Mouse (Mus musculus) kidney, postnatal 25 days (tissue): Measurements from ENCODE around the gene Nodal.

ENCODE experiments used
- DNase-seq, 2 experiments: peaks; one replicate each; pipeline ENCODE4 v3.0.0; 2021; ENCODE audit warnings: mixed read lengths in 2 of 2

Nodal gene

DNA sequence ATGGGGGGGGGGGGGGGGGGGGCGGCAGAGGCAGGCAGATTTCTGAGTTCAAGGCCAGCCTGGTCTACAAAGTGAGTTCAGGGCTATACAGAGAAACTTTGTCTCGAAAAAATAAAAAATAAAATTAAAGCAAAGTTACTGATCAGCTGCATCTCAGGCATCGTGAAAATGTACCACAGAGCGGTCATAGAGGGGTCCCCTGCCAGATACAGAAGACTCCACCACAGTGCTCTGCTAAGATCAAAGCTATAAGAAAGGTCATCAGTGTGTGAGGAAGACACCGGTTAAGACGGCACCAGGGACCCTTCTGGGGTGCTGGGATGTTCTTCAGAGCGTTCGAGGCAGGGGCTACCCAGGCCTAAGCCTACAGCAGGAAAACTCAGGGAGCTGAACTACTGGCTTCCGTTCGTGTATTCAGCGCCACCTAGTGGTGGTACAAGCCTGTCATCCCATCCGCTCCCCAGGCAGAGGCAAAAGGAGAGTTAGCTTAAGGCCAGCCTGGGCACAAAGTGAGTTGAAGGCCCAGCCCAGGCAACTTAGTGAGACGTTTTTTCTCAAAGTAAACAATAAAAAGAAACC is 18.5 kb upstream of the Nodal start:
- DNase-seq, result peak; percentile 76 to 83

DNA sequence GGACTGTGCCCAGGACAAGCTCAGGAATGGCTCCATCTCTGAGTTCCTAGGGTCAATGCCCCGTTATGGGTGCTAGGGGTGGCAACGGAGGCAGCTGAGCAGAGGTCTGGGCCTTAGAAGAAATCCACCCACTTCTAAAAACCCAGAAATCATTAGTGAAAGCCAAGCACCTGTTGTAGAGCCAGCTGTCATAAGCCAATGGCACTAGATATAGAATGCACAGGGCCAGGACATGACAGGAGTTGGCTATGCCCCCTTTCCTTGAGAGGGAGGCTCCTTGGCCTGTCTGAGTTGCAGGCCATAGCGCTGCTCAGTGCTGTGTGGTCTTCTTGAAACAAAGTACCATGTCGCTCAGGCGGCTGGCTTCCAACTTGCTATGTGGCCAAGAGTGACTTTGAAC is 17.4 kb upstream of the Nodal start:
- no peak for DNase-seq

DNA sequence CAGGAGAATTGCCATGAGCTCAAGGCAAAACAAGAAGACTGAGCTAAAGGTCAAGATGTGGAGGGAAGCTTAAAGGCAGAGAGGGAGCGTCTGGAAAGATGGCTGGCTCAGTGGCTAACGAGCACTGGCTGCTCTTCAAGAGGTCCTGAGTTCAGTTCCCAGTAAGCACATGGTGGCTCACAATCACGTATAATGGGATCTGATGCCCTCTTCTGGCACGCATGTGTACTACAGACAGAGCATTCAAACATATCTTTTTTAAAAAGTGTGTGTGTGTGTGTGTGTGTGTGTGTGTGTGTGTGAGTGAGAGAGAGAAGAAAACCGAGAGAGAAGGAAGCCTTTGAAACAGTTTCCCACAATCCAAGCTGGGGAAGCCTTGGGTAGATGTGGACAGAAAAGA is 15.3 kb upstream of the Nodal start:
- no peak for DNase-seq

DNA sequence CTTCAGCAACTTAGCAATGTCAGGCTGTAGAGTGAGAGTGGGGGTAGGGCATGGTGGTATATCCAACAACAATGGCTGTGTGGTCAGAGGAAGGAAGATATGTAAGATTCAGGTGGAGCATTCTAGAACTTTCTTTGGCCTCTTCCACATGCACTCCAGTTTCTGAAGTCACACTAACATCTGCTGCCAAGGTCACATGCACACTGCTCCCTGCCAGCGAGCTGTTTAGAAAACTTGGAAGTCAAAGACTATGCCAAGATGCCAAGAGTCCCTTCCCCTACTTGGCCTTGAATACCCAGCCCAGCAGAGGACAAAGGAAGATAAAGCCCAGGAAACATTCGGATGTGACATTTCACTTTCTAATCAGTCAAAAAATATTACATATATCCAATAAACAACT is 14.9 kb upstream of the Nodal start:
- DNase-seq, result no peak

DNA sequence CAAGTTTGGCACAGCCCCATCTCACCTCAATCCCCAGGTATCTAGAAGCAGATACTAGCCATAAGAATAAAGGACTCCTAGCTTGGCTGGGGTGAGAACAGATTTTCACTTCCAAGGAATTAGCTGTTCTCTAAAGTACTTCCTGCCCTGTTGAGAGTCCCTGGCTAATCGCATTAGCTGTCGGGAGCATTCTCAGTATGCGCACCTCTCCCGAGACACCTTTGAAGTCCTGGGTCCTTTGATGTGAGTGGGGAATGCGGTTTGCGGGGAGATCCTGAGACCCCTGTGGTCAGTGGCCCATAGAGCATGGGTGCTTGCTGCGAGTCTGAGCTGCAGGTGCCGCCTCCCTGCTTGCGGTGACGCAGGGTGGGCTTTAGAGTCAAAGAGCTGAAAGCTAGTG is 11.8 kb upstream of the Nodal start:
- no peak for DNase-seq

DNA sequence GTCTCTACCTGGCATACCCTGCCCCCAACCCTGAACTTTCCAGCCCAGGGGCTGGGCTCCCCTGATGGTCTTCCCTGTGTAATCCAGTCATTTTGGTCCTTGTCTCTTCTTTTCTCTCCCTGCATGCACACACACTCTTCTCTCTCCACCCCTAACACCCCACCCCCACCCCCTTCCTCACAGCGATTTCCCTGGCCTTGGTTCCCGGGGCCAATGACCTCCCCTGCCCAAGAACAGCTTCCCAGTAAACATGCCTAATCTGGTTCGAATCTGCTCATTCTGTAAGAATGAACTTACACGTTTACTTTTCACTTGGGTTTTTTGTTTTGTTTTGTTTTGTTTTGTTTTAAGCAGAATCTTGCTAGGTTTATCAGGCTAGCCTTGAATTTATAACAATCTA is 8.0 kb upstream of the Nodal start:
- DNase-seq, result no peak

DNA sequence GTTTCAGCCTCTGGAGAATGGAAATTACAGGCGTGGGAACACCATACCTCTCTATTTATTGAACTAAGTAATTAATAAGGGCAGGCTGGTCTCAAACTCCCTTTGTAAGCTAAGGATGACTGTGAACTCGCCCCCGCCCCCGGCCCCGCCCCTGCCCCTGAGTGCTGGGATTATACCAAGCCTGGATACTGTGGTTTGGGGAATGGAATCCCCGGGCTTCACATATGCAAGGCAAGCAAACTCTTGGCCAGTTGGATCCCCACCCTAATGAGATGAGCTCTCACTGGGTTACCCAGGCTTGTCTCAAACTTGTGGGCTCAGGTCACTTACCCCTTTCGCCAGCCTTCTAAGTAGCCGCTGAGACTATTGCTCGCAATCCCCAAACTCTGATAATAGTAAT is 7.6 kb upstream of the Nodal start:
- DNase-seq, result no peak

DNA sequence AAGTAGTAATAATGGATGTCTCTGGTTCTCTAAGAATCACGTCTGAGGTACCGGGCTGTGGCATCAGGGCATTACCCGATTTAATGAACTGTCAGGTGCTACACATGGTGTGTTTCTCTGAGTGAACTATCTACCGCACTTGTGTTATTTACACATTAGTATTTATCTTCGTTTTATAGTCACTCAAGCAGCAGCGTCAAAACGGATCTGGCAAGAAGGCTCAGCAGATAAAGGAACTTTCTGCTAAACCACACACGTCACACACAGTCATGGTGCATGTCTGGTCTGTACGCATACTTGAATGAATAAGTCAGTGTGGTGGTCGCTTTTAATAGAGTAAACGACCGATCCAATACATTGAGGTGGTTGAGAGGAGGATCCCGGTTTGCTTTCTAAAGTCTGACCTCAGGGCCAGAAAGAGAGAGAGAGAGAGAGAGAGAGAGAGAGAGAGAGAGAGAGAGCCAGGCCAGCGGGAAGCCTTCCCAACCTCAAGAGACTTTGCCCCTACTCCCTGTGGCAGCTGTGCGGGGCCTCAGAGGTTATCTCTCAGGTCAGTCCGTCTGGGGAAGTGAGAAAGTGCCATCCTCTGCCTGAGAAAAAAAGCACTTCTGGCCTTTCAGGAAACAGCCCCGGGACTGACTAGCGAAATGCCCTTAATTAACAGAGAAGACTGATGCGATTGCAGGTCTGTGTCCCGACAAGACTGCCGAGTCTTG is 4.7 kb upstream of the Nodal start:
- no peak for DNase-seq

DNA sequence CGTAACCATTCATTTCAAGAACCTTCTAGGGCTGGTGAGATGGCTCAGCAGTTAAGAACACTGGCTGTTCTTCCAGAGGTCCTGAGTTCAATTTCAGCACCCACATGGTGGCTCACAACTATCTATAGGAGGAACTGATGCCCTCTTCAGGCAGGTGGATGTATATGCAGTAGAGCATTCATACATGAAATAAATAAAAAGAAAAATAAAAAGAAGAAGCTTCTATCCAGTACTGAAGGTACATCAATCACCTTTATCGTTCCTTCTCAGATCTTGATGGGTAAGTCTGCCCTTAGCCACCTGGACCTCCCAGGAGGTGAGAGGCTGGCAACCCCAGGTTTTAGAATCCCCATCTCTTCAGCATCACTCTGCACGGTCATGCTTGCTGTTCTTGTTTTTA is 2.5 kb upstream of the Nodal start:
- no peak for DNase-seq

DNA sequence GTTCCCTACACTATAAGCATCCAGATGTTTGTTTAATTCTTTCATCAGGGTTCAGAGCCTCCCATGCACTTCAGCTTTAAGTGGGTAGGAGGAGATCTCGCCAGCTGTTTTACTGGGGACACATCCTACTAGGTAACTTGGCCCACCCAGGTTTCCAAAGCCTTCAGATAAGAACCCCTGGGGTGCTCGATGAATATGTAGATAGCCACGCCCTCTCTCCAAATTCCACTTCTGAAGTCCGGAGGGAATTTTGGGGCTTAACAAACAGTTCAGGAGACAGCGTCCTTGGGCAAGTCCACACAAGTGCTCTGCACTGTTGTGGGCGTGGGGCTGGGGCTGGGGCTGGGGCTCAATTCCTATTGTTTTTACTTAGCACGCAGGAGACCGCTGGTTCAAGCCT is 1.9 kb upstream of the Nodal start:
- DNase-seq, result no peak

DNA sequence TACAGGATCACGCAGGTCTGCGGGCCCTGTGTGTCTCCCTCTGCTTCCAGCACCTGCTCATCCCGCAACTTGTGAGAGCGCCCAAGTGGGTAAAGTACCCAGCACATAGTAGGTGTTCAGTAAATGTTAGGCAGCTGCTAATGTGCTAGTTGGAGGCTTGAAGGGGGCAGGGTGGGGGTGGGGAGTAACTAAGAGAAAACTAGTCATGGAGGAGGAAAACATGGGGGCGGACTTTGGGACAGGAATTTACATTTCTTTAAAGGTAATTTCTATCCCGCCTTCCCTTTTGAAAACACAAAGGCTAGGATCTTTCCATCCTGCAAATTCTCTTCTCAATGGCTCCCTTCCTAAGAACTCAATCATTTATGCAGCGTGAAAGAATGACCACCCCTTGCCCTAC is 1.2 kb upstream of the Nodal start:
- DNase-seq, result no peak

DNA sequence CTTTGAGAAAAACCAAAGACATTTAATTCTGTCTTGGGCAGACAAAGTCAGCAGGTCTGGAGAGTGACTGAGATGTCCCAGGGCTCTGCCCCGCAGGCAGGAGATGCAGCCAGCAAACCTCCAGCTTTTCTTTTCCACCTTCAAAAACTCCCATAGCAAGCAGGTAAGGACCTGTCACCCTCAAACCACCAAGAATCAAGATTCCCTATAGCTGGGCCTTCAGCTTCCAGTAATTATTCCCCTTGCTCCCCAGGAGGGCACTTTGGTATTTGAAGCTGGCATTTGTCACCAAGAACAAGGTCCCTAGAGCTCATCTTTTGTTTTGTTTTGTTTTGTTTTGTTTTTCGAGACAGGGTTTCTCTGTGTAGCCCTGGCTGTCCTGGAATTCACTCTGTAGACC is 726 bp upstream of the Nodal start:
- no peak for DNase-seq

DNA sequence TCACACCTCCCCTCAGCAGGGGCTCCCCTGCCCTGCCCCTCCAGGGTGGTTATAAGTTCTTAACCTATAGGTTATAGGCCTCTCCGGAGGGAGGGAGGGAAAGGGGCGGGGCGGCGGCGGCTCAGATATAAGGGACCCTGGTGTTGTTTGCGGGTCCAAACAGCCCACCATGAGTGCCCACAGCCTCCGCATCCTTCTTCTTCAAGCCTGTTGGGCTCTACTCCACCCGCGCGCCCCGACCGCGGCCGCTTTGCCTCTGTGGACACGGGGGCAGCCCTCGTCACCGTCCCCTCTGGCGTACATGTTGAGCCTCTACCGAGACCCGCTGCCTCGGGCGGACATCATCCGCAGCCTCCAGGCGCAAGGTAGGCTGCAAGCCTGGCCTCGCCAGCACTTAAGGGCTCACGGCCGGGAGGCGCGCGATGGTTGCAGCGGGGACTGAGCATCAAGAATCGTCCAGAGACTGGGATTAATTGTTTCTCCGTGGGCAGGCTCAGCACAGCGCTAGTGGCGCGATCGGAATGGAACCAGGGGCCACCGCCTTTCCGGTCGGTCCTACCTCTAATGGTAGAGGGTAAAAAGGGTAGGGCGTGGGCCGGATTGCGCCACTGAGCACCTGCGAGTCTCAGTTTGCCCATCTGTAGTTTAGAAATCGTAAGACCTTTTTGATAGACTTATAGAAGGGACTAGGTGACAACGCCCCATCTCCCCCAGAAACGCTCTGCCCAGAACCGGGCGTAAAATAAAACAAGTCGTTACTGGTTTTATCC is 544 bp downstream of the Nodal start:
- no peak for DNase-seq

DNA sequence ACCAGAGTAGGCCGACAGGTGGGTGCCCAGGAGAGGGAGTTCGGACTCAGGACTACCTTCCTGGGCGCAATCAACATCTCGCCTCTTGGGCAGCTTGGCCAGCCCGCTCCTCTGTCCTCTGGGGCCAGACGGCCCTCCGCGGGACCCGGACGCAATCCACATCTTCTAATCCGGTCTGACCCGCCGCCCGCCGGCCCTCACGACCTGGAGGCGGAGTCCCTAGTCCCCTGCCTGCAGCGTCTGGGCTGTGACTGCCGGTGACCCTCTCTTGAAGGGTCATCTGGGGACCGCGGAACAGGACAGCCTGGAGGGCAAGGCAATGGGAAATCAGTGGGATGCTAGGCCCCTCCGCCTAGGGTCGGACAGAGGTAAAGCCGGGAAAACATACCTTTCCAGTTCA is 1.4 kb downstream of the Nodal start:
- DNase-seq, result peak in 1 of 2 experiments; percentile 52

DNA sequence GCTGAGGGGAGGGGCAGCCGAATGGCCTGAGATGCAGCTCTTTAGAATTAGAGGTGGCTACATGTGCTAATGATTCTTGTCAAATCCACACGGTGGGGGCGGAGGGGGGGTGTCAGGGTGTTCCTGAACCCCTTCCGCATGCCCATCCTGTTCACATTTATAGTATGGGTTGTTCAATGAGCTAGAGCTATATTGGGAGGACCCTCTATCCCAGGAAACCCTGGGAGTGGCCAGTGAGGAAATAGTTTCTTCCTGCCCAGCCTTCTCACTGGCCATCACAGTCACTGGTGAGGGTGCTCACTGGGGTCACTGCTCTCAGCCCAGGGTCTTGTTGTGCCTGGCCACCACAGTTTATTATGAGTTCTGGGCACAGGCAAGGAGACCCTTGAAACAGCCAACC is 2.2 kb downstream of the Nodal start:
- no peak for DNase-seq

DNA sequence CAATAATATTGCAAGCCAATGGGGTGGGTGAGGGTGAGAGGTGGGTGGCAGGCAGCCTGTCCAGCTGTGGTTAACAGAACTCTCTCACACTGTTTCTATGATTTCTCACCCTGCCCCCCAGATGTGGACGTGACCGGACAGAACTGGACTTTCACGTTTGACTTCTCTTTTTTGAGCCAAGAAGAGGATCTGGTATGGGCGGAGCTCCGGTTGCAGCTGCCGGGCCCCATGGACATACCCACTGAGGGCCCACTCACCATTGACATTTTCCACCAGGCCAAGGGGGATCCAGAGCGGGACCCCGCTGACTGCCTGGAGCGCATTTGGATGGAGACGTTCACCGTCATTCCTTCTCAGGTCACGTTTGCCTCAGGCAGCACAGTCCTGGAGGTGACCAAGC is 5.1 kb downstream of the Nodal start:
- DNase-seq, result no peak

DNA sequence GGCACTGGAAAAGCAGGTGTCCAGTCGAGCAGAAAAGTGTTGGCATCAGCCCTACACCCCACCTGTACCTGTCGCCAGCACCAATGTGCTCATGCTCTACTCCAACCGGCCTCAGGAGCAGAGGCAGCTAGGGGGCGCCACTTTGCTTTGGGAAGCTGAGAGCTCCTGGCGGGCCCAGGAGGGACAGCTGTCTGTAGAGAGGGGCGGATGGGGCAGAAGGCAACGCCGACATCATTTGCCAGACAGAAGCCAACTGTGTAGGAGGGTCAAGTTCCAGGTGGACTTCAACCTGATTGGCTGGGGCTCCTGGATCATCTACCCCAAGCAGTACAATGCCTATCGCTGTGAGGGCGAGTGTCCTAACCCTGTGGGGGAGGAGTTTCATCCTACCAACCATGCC is 5.5 kb downstream of the Nodal start:
- DNase-seq, result peak; percentile 74 to 75

DNA sequence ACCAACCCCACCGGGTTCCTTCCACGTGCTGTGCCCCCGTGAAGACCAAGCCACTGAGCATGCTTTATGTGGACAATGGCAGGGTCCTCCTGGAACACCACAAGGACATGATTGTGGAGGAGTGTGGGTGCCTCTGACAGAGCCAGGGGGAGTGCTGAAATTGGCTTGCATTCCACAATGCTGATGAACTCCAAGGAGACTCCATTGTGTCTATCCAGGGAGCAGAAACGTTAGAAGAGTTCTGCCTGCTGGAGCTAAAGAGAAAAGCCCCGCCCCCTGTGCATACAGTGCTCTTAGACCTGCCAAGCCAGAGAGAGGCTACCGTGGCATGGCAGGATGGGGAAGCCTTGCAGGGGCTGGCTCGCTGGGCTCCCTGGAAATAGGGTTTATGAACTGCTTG is 6.7 kb downstream of the Nodal start:
- no peak for DNase-seq

DNA sequence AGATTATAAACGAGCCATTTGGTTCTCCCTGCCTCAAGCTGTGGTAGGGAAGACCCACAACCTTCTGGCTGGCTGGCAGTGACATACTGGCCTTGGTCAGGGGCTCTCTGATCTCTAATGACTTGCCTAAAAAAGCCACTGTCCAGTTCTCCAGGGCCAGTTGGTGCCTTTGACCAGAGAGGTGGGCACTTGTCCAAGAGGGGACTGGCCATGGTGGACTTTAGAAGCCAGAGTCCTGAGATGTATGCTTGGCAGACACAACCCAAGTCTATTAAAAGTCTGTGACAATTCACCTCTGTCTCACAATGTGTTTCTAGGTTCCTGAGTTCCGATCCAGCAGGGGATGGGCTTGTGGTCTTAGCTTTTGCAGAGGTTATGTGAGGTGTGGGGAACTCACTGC is 7.3 kb downstream of the Nodal start:
- DNase-seq, result peak; percentile 75 to 77

DNA sequence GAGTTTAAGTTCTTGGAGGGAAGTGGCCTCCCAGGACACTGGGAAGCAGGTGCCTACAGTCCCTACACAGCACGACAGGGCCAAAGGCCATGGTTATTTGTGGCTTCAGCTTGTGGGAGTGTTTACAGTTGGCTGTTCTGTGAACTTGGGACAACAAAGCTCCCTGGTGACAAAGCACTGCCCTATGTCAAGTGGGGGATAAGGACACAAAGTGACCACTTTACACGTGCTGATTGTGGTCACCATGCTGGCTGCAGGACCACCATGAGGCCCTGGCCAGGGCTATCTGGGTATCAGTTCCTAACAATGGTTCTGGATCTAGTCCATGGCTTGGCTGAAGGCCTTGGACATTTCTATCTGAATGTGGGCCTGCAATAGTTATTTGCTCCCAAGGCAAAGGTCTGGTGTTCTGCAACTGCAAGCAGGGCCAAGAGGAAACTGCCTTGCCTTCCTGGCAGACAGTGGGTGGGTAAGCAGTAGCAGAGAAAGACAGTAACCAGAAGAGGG is 8.5 kb downstream of the Nodal start:
- DNase-seq, result peak; percentile 52 to 74

DNA sequence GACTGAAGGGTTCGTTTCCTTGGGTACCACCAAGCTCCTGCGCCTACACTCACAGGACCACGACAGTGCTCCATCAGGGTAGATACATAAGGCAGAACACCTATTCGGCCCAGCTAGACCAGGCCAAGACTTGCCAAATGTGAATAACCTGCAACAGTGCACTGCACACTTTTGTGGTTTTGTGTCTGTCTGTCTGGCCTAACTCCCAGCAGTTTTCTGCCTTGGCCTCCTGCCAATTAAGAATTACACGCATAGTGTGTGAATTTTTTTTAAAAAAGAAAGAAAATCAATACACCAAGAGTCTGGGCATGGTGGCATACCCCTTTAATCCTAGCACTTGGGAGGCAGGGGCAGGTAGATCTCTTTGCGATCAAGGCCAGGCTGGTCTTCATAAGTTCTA is 10.2 kb downstream of the Nodal start:
- DNase-seq, result no peak

DNA sequence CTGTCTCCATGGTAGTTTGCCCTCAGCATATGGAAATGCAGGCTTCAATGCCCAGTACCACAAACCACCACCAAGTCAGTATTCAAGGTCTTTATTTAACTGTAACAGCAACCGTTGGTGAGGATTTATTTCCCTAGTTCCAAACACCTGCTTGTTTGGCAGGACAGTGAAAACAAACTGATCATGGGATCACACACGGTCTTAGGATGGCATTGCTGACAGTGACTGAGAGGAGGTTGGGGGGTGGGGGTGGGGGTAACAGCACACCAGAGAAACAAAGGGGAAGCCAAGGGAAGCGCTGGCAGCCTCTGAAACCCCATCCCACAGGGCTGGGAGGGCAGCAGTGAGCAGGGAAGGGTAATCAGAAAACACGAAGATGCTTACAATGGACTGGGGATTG is 10.6 kb downstream of the Nodal start:
- no peak for DNase-seq

DNA sequence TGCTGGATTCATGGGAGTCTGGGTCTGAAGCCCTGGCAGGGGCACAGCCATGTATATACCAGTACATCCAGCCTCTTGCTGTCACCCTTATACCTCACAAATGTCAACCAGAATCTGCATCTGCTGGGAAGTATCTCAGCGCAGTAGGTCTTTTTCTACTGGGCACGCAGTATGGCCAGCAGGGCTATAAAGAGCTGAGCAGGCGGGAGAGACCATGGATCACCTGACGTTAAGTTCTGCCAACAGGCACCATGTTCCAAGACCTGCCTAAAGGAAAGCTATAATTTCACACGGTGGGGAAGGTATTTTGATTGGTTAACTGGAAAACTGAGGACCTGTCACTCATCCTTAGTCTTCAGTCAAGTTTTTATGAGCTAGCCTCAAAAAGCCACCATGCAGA is 11.3 kb downstream of the Nodal start:
- no peak for DNase-seq

DNA sequence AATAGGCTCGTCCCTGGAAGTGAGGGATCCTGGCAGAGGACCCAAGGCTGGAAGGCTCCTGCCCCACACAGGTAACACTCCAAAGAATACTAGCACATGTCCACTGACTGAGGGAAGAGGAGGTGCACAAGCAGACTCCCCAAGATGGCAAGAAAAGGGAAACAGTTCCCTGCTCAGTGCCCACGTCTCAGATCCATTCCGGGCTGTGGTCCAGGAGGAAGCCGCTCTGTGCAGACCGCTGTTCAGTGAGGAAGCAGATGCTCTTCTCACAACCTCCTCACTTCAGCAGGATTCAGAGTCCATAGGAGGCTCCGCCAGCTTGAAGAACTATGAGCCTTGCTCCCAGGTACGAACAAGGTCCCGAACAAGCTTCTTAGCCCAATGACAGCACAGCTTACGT is 13.6 kb downstream of the Nodal start:
- DNase-seq, result no peak
